Mouse (Mus musculus) naive thymus-derived CD4-positive, alpha-beta T cell, adult 5 months (primary cell): ENCODE data around the gene Arid1b. TPM values are rescaled to one million over a fixed set of nuclear protein-coding genes. Genes with fewer than 3 reads are reported as not detected.

Experiments used
- polyA plus RNA-seq: library from polyadenylated mRNA; unstranded; fragments of 100-300 nt; shearing (Covaris generic); gene quantifications from one replicate; pipeline ENCODE4 v1.2.1, GENCODE M21; 2017

Arid1b gene
- polyA plus RNA-seq = 76.0 TPM

GRCm38 (mm10) chr17:4993840-4994503 lies at the start of gene Arid1b:
TSS of gene Arid1b (plus strand) at chr17:4994332.

